Mouse (Mus musculus) heart, adult 2 months (tissue): ENCODE measurements around the gene Gpr174. TPM values are rescaled to one million over a fixed set of nuclear protein-coding genes. Genes with fewer than 3 reads are reported as not detected.
"Not testable (repeated sequence)": the region's sequence is repeated elsewhere in the genome, so short reads cannot be mapped to it uniquely, and the experiment has no call there.

Source experiments
- DNase-seq, 2 experiments: peaks; one replicate each; pipeline ENCODE4 v3.0.0; 2021
- H3K27ac ChIP-seq: fragments of 200-600 bp; 2 replicates; pipeline ENCODE4 v1.8.1; 2022
- H3K27me3 ChIP-seq: fragments of 200-500 bp; 2 replicates; pipeline ENCODE4 v1.6.1; 2012; ENCODE audit warnings: mild to moderate bottlenecking, low read length, inconsistent platforms, mixed read lengths; ENCODE audit not compliant: control insufficient read depth, insufficient read depth
- H3K36me3 ChIP-seq: fragments of 200-500 bp; 2 replicates; pipeline ENCODE4 v1.6.1; 2012; ENCODE audit warnings: low read length, inconsistent platforms; ENCODE audit not compliant: control insufficient read depth, insufficient read depth
- H3K4me1 ChIP-seq: fragments of 200-500 bp; 2 replicates; pipeline ENCODE4 v1.6.1; 2011; ENCODE audit warnings: low read length; ENCODE audit not compliant: control insufficient read depth, insufficient read depth
- H3K4me3 ChIP-seq: fragments of 200-600 bp; 2 replicates; pipeline ENCODE4 v1.8.1; 2022
- H3K79me2 ChIP-seq: fragments of 200-500 bp; replicated peaks from 2 replicates; pipeline ENCODE4 v1.6.1; 2012; ENCODE audit warnings: mild to moderate bottlenecking, inconsistent platforms, low read length, moderate library complexity, mixed read lengths; ENCODE audit not compliant: control insufficient read depth, insufficient read depth
- H3K9ac ChIP-seq: fragments of 200-500 bp; 2 replicates; pipeline ENCODE4 v1.6.1; 2012; ENCODE audit warnings: low read depth, mild to moderate bottlenecking, control low read depth, inconsistent platforms, low read length, mixed read lengths
- CTCF ChIP-seq: fragments of 200-600 bp; IDR thresholded peaks from 2 replicates; pipeline ENCODE4 v1.8.1; 2022; ENCODE audit warnings: antibody characterized with exemption, mild to moderate bottlenecking, moderate library complexity
- EP300 ChIP-seq: fragments of 200-500 bp; IDR thresholded peaks from 2 replicates; pipeline ENCODE4 v1.6.1; 2011; ENCODE audit warnings: low read depth, low read length, control low read depth; ENCODE audit not compliant: insufficient read depth
- POLR2A ChIP-seq: fragments of 200-500 bp; IDR thresholded peaks from 2 replicates; pipeline ENCODE4 v1.6.1; 2011; ENCODE audit warnings: mild to moderate bottlenecking, low read depth, low read length, control low read depth; ENCODE audit not compliant: insufficient read depth
- WGBS: fragments of 180-500 bp; shearing (Covaris S2); methylation state at CpG from one replicate; pipeline ENCODE4 v1.1.7; 2018; 5-methylcytosine and 5-hydroxymethylcytosine counted together
- intact Hi-C: fragments of 180-260 bp; cut with DNase I; formaldehyde crosslinking; loops from one replicate; pipeline ENCODE4 v1.15.1; 2025
- polyA plus RNA-seq: library from polyadenylated mRNA; depleted of rRNA; stranded (reverse); fragments of >200 nt; gene quantifications from 2 replicates; pipeline ENCODE4 v1.2.3, GENCODE M21; 2012
- total RNA-seq, 2 experiments: library from RNA; stranded (reverse); gene quantifications; 2 replicates each; pipeline ENCODE4 v1.2.3; 2021

Gene Gpr174
- total and polyA plus RNA-seq, 3 experiments: 0.07 to 0.33 (median 0.23) TPM

DNA sequence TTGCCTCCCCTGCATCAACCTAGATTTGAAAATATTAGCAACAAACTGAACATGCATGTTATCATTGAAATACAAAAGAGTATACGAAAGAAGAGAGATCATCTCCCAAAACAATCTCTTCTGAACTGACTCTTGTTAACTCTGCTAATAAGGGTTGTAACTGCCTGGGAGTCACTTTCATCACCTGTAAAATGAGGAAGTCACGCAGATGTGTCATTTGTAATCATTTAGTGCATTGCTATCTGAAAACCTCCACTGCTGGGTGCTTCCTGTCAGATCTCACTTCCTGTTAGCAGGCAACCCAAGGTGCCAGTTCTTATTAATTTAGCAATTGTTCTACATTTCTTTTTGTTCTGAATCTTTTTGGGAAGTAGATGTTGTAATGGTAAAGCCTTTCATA, 5.3 kb upstream of the Gpr174 start:
- H3K79me2 ChIP-seq: no peaks in the 10 kb centered on the region
- no peak overlapping the region for H3K9ac ChIP-seq
- no peak overlapping the region for H3K4me3 ChIP-seq
- no peak overlapping the region for H3K27ac ChIP-seq
- H3K27me3 ChIP-seq: no peaks in the 10 kb centered on the region
- WGBS: 65% methylated on average over 2 of the region's 2 CpGs
- intact Hi-C loops: no loop called here
- H3K4me1 ChIP-seq: no peaks in the 10 kb centered on the region
- H3K36me3 ChIP-seq: no peaks in the 10 kb centered on the region
- no peak for DNase-seq
- TF ChIP-seq POLR2A: no peak
- TF ChIP-seq EP300: no peak
- no peak for TF ChIP-seq CTCF

DNA sequence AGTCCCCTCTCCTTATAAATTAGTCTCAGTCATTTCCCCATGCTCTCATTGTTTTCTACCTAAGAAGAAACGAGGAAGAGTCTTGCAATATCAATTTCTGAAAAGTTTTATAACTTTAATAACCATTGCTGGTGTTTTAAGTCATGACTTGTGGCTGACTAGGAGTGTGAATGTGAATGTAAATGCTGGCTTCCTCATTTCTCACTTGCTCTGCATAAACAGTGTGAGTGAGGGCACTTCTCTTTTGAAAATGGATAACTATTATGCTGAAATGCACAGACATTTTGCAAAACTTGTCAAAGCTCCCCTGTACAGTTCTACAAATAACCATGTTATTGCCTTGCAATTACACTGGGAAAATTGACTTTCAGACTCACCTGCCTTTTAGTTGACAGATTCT, 8.9 kb downstream of the Gpr174 start:
- H3K27me3 ChIP-seq: no peaks in the 10 kb centered on the region
- no peak for DNase-seq
- no peaks in the 10 kb centered on the region for H3K79me2 ChIP-seq
- TF ChIP-seq CTCF: no peak
- TF ChIP-seq POLR2A: no peak
- no peak for TF ChIP-seq EP300
- H3K36me3 ChIP-seq: no peaks in the 10 kb centered on the region
- H3K9ac ChIP-seq: no peak overlapping the region
- no peak overlapping the region for H3K4me3 ChIP-seq
- intact Hi-C loops: no loop called here
- H3K4me1 ChIP-seq: no peaks in the 10 kb centered on the region
- H3K27ac ChIP-seq: no peak overlapping the region
- WGBS: 27% methylated on average over 1 of the region's 1 CpGs

DNA sequence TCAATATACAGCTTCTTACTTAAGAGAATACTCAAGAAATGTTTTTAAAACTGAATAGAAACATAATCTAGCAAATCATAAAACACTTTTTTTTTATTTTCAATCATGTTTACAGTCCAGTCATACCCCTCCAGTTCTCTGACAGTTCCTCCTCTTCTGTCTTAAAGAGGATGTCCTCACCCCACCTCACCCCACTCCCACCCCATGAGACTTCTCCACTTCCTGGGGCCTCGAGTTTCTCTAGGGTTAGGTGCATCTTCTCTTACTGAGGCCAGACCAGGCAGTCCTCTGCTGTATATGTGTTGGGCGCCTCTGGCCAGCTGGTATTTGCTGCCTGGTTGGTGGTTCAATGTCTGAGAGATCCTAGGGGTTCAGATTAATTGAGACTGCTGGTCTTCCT, 21.9 kb downstream of the Gpr174 start:
- no peaks in the 10 kb centered on the region for H3K27me3 ChIP-seq
- H3K9ac ChIP-seq: no peak overlapping the region
- TF ChIP-seq EP300 (no peak), POLR2A (no peak), CTCF (no peak)
- intact Hi-C loops: no loop called here
- no peak overlapping the region for H3K27ac ChIP-seq
- H3K4me1 ChIP-seq: no peaks in the 10 kb centered on the region
- no peaks in the 10 kb centered on the region for H3K79me2 ChIP-seq
- 53% methylated on average over 2 of the region's 2 CpGs for WGBS
- DNase-seq: no peak
- no peak overlapping the region for H3K4me3 ChIP-seq
- no peaks in the 10 kb centered on the region for H3K36me3 ChIP-seq

DNA sequence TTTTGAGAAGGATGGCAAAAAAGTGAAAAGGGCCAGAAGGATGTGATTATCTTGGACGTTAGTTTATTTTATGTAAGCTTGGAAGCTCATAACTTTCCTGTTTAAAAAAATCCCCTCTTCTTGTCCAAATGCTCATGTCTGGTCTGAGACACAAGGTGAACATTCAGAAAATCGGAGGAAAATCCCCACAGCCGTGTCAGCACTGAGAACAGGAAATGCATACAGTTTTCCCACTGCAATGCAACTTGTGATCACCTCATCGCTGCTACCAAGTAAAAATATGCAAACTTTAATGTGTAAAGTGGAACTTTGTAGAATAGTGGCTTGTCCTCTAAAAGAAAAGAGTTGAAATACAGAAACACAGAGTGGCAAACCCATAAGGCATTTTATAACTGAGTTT, 28.5 kb downstream of the Gpr174 start:
- Histone ChIP-seq H3K27ac (no peak overlapping the region), H3K4me3 (no peak overlapping the region), H3K4me1 (no peaks in the 10 kb centered on the region), H3K36me3 (no peaks in the 10 kb centered on the region), H3K27me3 (no peaks in the 10 kb centered on the region), H3K9ac (no peak overlapping the region), H3K79me2 (no peaks in the 10 kb centered on the region)
- TF ChIP-seq CTCF (no peak), EP300 (no peak), POLR2A (no peak)
- WGBS: 53% methylated on average over 4 of the region's 4 CpGs
- DNase-seq: no peak
- intact Hi-C loops: no loop called here

DNA sequence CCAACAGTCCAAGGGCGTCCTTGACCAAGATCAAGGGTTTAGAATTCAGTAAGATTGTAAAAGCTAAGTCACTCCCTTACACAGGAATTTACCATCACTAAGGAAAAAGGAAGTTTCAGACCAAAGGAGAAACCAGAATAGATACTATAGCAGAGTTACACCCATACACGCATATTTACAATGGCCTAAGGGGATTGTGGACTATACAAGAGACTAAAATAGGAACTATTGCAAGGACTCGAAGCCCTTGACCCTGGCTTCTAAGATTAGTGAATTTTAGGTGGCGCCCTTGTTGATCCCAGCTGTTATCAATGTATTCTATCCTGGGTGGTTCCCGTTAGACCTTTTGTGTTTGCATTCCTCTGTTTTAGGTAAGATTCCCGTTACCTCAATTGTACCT, 42.2 kb downstream of the Gpr174 start:
- H3K4me1 ChIP-seq, H3K27ac ChIP-seq, H3K27me3 ChIP-seq, H3K4me3 ChIP-seq, intact Hi-C loops, DNase-seq, H3K36me3 ChIP-seq, H3K79me2 ChIP-seq, H3K9ac ChIP-seq: not testable (repeated sequence)
- WGBS: 80% methylated on average over 6 of the region's 6 CpGs

DNA sequence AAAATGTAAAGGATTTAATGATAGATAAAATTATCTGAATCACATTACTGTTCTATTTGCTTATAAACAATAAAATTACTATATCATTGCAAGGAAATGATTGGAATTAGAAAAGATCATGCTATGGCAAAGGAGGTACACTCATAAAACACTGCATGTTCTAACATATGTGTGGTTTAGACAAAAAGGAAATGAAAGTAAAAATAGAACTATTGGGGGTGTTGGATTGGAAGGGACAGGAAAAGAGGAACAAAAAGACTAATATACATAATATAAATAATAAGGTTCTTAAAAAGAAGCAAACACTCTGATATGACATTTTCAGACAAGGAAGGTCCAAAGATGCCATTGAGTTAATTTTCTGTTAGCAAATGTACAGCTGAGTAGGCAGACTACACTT, 43.1 kb downstream of the Gpr174 start:
- TF ChIP-seq POLR2A: no peak
- TF ChIP-seq CTCF: no peak
- no peak for TF ChIP-seq EP300
- H3K9ac ChIP-seq: no peak overlapping the region
- H3K36me3 ChIP-seq: no peaks in the 10 kb centered on the region
- DNase-seq: no peak
- no peaks in the 10 kb centered on the region for H3K27me3 ChIP-seq
- no peaks in the 10 kb centered on the region for H3K79me2 ChIP-seq
- no peak overlapping the region for H3K4me3 ChIP-seq
- no peaks in the 10 kb centered on the region for H3K4me1 ChIP-seq
- intact Hi-C loops: no loop called here
- no peak overlapping the region for H3K27ac ChIP-seq

DNA sequence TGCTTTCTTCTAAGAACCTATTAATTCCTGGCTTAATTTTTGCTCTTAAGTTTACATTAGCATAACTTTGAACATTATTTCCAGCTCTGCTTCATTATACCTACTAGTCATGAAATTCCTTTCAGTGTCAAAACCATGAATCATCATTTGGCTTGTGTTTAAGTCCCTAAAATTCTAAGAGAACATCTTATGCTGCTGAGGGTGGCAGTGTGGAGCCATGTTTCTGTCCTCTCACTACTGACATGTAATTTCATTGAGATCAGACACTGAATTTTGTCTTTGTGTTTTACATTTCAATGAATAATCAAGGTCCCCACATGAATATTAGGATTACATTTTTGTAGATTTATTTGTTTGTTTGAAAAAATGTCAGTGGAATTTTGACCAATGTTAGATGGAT, 50.8 kb downstream of the Gpr174 start:
- H3K27me3 ChIP-seq: no peaks in the 10 kb centered on the region
- H3K79me2 ChIP-seq: no peaks in the 10 kb centered on the region
- no peak for DNase-seq
- no peak overlapping the region for H3K27ac ChIP-seq
- H3K4me3 ChIP-seq: no peak overlapping the region
- no peaks in the 10 kb centered on the region for H3K36me3 ChIP-seq
- no peaks in the 10 kb centered on the region for H3K4me1 ChIP-seq
- no peak overlapping the region for H3K9ac ChIP-seq
- intact Hi-C loops: no loop called here
- TF ChIP-seq CTCF: no peak
- TF ChIP-seq EP300: no peak
- no peak for TF ChIP-seq POLR2A
